Mouse (Mus musculus) liver, embryonic 15.5 days (tissue): ENCODE data around the gene Timm13. TPM values are rescaled to one million over a fixed set of nuclear protein-coding genes. Genes with fewer than 3 reads are reported as not detected.

ENCODE experiments used
- ATAC-seq: fragments of 200-750 bp; cut with Nextera tagmentation; 2 replicates; pipeline ENCODE4 v1.8.0; 2017; ENCODE audit warnings: moderate number of reproducible peaks, mild to moderate bottlenecking, moderate library complexity; ENCODE audit not compliant: insufficient read depth
- H3K27ac ChIP-seq: fragments of 300-500 bp; sonication (generic); replicated peaks from 2 replicates; pipeline ENCODE4 v1.5.1; 2015; ENCODE audit warnings: mild to moderate bottlenecking, inconsistent platforms
- H3K27me3 ChIP-seq: fragments of 300-500 bp; sonication (generic); 2 replicates; pipeline ENCODE4 v1.6.1; 2015; ENCODE audit warnings: mild to moderate bottlenecking, inconsistent platforms
- H3K36me3 ChIP-seq: fragments of 300-500 bp; sonication (generic); replicated peaks from 2 replicates; pipeline ENCODE4 v1.6.1; 2015; ENCODE audit warnings: moderate library complexity, mild to moderate bottlenecking, inconsistent platforms
- H3K4me1 ChIP-seq: fragments of 300-500 bp; sonication (generic); replicated peaks from 2 replicates; pipeline ENCODE4 v1.6.1; 2015; ENCODE audit warnings: inconsistent platforms
- H3K4me2 ChIP-seq: fragments of 300-500 bp; sonication (generic); 2 replicates; pipeline ENCODE4 v1.6.1; 2015; ENCODE audit warnings: moderate library complexity, mild to moderate bottlenecking, inconsistent platforms
- H3K4me3 ChIP-seq: fragments of 300-500 bp; sonication (generic); replicated peaks from 2 replicates; pipeline ENCODE4 v1.5.1; 2015; ENCODE audit warnings: mild to moderate bottlenecking, inconsistent platforms
- H3K9ac ChIP-seq: fragments of 300-500 bp; sonication (generic); 2 replicates; pipeline ENCODE4 v1.6.1; 2015; ENCODE audit warnings: moderate library complexity, mild to moderate bottlenecking, inconsistent platforms
- H3K9me3 ChIP-seq: fragments of 300-500 bp; sonication (generic); replicated peaks from 2 replicates; pipeline ENCODE4 v1.6.1; 2016; ENCODE audit warnings: inconsistent platforms
- WGBS: fragments of 180-500 bp; shearing (Covaris S2); methylation state at CpG from one replicate; pipeline ENCODE4 v1.1.7; 2015; ENCODE audit warnings: mixed read lengths; ENCODE audit not compliant: insufficient replicate concordance; 5-methylcytosine and 5-hydroxymethylcytosine counted together
- polyA plus RNA-seq: library from polyadenylated mRNA; unstranded; fragments of >200 nt; fragmentation: Nextera tagmentation; extraction: Ambion mirVana; gene quantifications from 2 replicates; pipeline ENCODE4 v1.2.1, GENCODE M21; 2015

Gene Timm13
- polyA plus RNA-seq, 1 experiment from 2014 or later = 165 TPM

DNA sequence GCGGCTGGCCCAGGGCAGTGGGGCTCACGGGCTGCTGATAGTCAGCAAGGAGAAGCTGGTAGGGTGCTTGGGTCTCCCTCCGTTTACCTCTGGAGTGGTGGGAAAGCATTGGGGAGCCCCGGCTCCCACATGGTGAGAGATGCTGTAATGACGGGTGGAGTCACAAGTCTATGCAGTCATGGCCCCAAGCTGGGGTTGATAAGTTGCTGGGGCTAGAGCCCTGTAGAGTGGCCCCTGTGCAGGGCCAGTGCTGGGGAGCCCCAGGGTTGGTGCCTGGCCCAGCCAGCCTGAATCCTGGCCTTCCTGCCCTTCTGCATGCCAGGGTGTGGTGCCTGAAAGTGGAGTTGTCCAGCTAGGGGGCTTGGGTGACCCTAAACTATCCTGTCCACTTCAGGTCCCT, 38.5 kb downstream of the Timm13 start:
- ATAC-seq = peak; percentile 19; the same call in 1 of the 2 replicates
- peak overlapping the region; percentile 55 for H3K4me2 ChIP-seq
- 65% methylated on average over 5 of the region's 5 CpGs for WGBS
- H3K9me3 ChIP-seq = no peaks in the 10 kb centered on the region
- peaks cover 71% of the 10 kb centered on the region for H3K4me1 ChIP-seq
- peaks cover 70% of the 10 kb centered on the region for H3K36me3 ChIP-seq
- peak overlapping the region; percentile 50; the same call in 1 of the 2 replicates for H3K9ac ChIP-seq
- H3K27ac ChIP-seq = peak overlapping the region; percentile 90
- H3K4me3 ChIP-seq = peak overlapping the region; percentile 20
- H3K27me3 ChIP-seq = no peaks in the 10 kb centered on the region

DNA sequence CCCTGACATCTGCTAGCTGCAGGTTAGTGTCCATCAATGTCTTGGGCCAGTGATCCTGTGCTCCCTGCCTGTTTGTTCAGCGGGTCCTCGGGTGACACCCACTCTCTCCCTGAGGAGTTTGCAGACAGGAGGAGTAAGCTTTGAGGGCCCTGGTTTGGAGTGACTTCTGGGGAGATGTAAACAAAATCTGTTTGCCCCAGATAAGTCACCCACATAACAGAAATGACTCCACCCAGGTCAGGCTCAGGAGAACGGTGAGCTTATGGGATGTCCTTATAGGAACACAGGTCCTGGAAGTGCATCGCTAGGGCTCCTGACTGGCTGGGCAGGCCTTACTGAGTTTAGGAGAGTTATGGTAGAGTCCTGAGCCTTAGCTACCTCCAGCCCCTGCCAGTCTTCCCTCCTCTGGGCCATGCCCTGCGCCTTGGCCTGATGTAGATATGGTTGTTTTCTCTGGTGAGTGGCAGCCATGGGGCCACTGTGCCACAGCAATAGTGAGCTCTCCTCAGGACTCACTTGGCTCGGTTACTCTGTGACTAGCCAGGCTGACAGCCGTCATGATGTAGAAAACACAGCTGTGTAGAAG, 42.3 kb downstream of the Timm13 start:
- Histone ChIP-seq H3K36me3 (peaks cover 35% of the 10 kb centered on the region), H3K4me1 (peaks cover 94% of the 10 kb centered on the region), H3K4me2 (peak overlapping the region; percentile 93), H3K4me3 (peak overlapping the region; percentile 96), H3K9me3 (no peaks in the 10 kb centered on the region), H3K27ac (peak overlapping the region; percentile 99), H3K27me3 (no peaks in the 10 kb centered on the region), H3K9ac (peak overlapping the region; percentile 95)
- peak; percentile 86 for ATAC-seq
- 15% methylated on average over 7 of the region's 7 CpGs for WGBS

DNA sequence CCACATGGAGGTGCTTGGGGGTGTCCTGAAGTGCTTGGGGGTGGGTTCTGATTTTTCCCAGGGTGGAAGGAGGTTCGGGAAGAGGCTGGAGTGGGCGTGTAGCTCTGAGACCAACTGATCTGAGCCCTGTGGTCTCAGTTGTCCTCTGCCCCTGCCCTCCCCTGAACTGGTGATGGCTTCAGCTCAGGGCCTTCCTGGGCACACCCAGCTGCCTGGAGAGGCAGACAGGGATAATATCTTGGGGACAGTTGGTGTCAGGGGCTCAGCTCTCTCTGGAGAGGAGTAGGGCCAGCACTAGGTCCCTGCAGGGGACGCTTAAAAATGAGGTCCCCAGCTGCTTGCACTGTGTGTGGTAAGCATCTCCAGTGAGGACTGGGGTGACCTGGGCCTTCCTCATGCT, 42.9 kb downstream of the Timm13 start:
- peaks cover 35% of the 10 kb centered on the region for H3K36me3 ChIP-seq
- WGBS = 19% methylated on average over 3 of the region's 3 CpGs
- ATAC-seq = peak; percentile 80
- H3K4me1 ChIP-seq = peaks cover 93% of the 10 kb centered on the region
- H3K4me2 ChIP-seq = peak overlapping the region; percentile 93
- H3K27ac ChIP-seq = peak overlapping the region; percentile 99
- no peaks in the 10 kb centered on the region for H3K27me3 ChIP-seq
- no peaks in the 10 kb centered on the region for H3K9me3 ChIP-seq
- peak overlapping the region; percentile 95 for H3K9ac ChIP-seq
- H3K4me3 ChIP-seq = peak overlapping the region; percentile 96

DNA sequence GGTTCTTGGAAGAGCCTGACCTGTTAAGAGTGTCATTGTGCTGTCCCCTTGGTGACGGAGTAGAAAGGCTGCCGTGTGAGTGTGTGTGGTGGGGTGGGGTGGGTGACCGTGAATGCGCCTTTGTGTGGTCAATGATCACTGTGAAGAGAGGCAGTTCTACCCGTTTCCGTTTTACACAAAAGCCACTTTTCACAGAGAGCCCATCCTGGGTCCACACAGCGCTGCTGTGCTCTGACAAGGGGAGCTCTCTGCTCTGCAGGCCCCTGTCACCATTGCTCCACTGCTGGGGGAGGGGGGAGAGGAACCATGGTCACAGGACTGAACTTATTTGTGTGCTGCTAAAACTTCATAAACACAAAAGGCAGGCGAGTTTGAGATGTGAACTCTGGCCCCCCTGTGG, 43.4 kb downstream of the Timm13 start:
- Histone ChIP-seq H3K9ac (peak overlapping the region; percentile 95), H3K9me3 (no peaks in the 10 kb centered on the region), H3K4me2 (peak overlapping the region; percentile 93), H3K4me3 (peak overlapping the region; percentile 96), H3K4me1 (peaks cover 91% of the 10 kb centered on the region), H3K36me3 (peaks cover 33% of the 10 kb centered on the region), H3K27ac (peak overlapping the region; percentile 99), H3K27me3 (no peaks in the 10 kb centered on the region)
- ATAC-seq = no peak
- WGBS = 28% methylated on average over 8 of the region's 8 CpGs

GRCm38 (mm10) chr10:80856908-80857307, 43.9 kb downstream of the Timm13 start:
- Histone ChIP-seq H3K9ac (peak overlapping the region; percentile 95), H3K4me3 (peak overlapping the region; percentile 96), H3K4me2 (peak overlapping the region; percentile 93), H3K4me1 (peaks cover 91% of the 10 kb centered on the region), H3K27ac (peak overlapping the region; percentile 99), H3K36me3 (peaks cover 33% of the 10 kb centered on the region), H3K9me3 (no peaks in the 10 kb centered on the region), H3K27me3 (no peaks in the 10 kb centered on the region)
- ATAC-seq = peak; percentile 32
- 31% methylated on average over 5 of the region's 5 CpGs for WGBS

DNA sequence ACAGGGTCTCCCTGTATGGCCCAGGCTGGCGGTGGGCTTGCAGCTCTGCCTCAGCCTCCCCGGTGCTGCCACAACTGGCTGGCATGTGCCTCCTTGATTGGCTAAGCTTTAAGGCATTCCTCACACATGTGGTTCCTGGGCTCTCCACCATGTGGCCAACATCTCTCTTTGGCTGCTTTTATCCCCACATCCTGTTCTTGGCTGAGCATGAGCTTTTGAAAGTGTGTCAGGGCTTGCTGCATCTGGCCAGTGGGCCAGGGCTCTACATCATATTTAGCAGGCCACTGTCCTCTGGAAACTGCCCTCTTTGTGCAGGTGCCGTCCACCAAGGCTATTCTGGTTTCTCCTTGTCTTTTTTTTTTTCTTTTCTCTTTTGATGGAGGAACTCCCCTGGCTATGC, 44.5 kb downstream of the Timm13 start:
- Histone ChIP-seq H3K9me3 (no peaks in the 10 kb centered on the region), H3K36me3 (peaks cover 33% of the 10 kb centered on the region), H3K27ac (peak overlapping the region; percentile 99), H3K27me3 (no peaks in the 10 kb centered on the region), H3K4me1 (peaks cover 84% of the 10 kb centered on the region), H3K4me3 (peak overlapping the region; percentile 96), H3K9ac (peak overlapping the region; percentile 95), H3K4me2 (peak overlapping the region; percentile 93)
- no peak for ATAC-seq
- 30% methylated on average over 3 of the region's 3 CpGs for WGBS

GRCm38 (mm10) chr10:80855749-80856073, 45.1 kb downstream of the Timm13 start:
- Histone ChIP-seq H3K27ac (peak overlapping the region; percentile 99), H3K36me3 (peaks cover 33% of the 10 kb centered on the region), H3K4me2 (peak overlapping the region; percentile 93), H3K27me3 (no peaks in the 10 kb centered on the region), H3K4me3 (peak overlapping the region; percentile 96), H3K9ac (peak overlapping the region; percentile 95), H3K9me3 (no peaks in the 10 kb centered on the region), H3K4me1 (peaks cover 82% of the 10 kb centered on the region)
- no peak for ATAC-seq
- WGBS = 7% methylated on average over 11 of the region's 11 CpGs

DNA sequence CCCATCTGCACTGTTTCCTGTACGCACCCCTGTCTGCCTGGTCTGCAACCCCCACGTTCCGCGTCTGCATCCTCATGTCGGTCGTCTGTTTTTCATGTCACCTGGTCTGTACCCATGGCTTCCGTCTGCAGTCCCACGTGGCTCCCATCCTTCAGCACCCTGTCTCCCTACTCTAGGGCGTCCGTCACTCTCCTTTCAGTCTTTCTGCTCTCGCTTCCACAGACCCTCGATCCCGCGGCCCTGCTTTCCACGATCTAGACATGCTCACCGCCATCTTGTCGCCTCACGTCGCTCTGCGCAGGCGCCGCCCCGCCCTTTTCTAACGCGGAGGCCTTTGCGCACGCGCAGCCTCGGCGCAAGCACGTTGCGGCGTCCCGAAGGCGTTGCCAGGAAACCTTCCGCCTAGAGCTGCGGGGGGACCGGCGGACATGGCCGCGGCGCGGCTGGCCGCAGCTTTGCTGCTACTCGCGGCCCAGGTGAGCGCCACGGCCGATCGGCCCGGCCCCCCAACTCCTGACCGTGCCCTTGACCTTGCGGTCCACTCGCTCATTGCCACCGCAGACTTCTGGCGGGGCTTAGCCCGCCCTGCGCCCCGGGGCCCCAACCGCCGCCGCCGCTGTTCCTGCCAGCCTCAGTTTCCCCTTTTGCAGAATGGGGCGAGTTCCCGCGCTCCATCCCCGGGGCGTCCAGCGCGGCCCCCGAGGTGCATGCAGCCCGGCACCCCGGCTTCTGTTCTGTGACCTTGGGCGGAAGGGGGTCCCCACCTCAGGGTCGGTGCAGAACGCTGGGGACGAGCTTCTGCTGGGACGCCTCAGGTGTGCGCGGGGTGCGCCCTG, 45.6 kb downstream of the Timm13 start, which contains the start of the genes Lsm7 and Sppl2b:
Gene Lsm7 (minus strand): TSS at position 297 of the 836 bp plus-strand sequence.
Gene Sppl2b (plus strand): TSS at position 363 of the 836 bp plus-strand sequence.
- H3K9ac ChIP-seq = peak within 1 kb of the TSS; percentile 95
- peak within 1 kb of the TSS; percentile 96 for H3K4me3 ChIP-seq
- H3K4me2 ChIP-seq = peak within 1 kb of the TSS; percentile 93
- H3K36me3 ChIP-seq = peaks cover 29% of the 10 kb centered on the region
- H3K4me1 ChIP-seq = peaks cover 80% of the 10 kb centered on the region
- under 1% methylated on average over 81 of the region's 81 CpGs for WGBS
- H3K27ac ChIP-seq = peak within 1 kb of the TSS; percentile 99
- ATAC-seq = peak; percentile 11
- H3K9me3 ChIP-seq = no peaks in the 10 kb centered on the region
- no peaks in the 10 kb centered on the region for H3K27me3 ChIP-seq

Other genes with a start within 250 kb of the Timm13 start
- gene Btbd2, start 243.9 kb downstream of the Timm13 start, polyA plus RNA-seq = 14.4 and 15.9 TPM in 2 replicates
- gene Mknk2, start 222.9 kb downstream of the Timm13 start, polyA plus RNA-seq = 74.9 and 84.6 TPM in 2 replicates
- 28.0 and 31.6 TPM in 2 replicates for gene Mob3a, start 199.0 kb downstream of the Timm13 start, polyA plus RNA-seq
- 7.1 and 8.1 TPM in 2 replicates for gene Izumo4, start 198.8 kb downstream of the Timm13 start, polyA plus RNA-seq
- 20.2 and 21.8 TPM in 2 replicates for gene Ap3d1, start 158.7 kb downstream of the Timm13 start, polyA plus RNA-seq
- gene Dot1l, start 145.8 kb downstream of the Timm13 start, polyA plus RNA-seq = 8.1 and 9.3 TPM in 2 replicates
- gene Sf3a2, start 102.8 kb downstream of the Timm13 start, polyA plus RNA-seq = 31.3 and 32.8 TPM in 2 replicates
- gene Plekhj1, start 102.3 kb downstream of the Timm13 start, polyA plus RNA-seq = 73.6 and 83.0 TPM in 2 replicates
- 0.10 and 0.12 TPM in 2 replicates for gene Amh, start 95.7 kb downstream of the Timm13 start, polyA plus RNA-seq
- 0.97 and 1.3 TPM in 2 replicates for gene Jsrp1, start 87.5 kb downstream of the Timm13 start, polyA plus RNA-seq
- gene Oaz1, start 74.3 kb downstream of the Timm13 start, polyA plus RNA-seq = 1,470 and 1,719 TPM in 2 replicates
- gene Lingo3, start 56.9 kb downstream of the Timm13 start, polyA plus RNA-seq = not detected in 2 replicates
- gene Lsm7, start 45.8 kb downstream of the Timm13 start, polyA plus RNA-seq = 115 TPM in 2 replicates
- 63.9 and 69.6 TPM in 2 replicates for gene Sppl2b, start 45.7 kb downstream of the Timm13 start, polyA plus RNA-seq
- 0.05 TPM in 1 of 2 replicates, not detected in the other for gene Tmprss9, start 29.1 kb downstream of the Timm13 start, polyA plus RNA-seq
- 11.0 and 12.4 TPM in 2 replicates for gene Lmnb2, start 17.3 kb upstream of the Timm13 start, polyA plus RNA-seq
- gene Gadd45b, start 29.1 kb upstream of the Timm13 start, polyA plus RNA-seq = 3.8 and 4.0 TPM in 2 replicates
- 0.36 and 0.41 TPM in 2 replicates for gene Gng7, start 114.0 kb upstream of the Timm13 start, polyA plus RNA-seq
- 0.07 TPM in 1 of 2 replicates, not detected in the other for gene Diras1, start 124.7 kb upstream of the Timm13 start, polyA plus RNA-seq
- 5.6 and 6.5 TPM in 2 replicates for gene Slc39a3, start 136.5 kb upstream of the Timm13 start, polyA plus RNA-seq
- gene Sgta, start 159.2 kb upstream of the Timm13 start, polyA plus RNA-seq = 57.0 and 62.9 TPM in 2 replicates
- gene Thop1, start 169.1 kb upstream of the Timm13 start, polyA plus RNA-seq = 19.4 and 21.1 TPM in 2 replicates
- gene Creb3l3, start 197.9 kb upstream of the Timm13 start, polyA plus RNA-seq = 32.9 and 36.3 TPM in 2 replicates
- 111 and 117 TPM in 2 replicates for gene Map2k2, start 204.9 kb upstream of the Timm13 start, polyA plus RNA-seq
- gene Zbtb7a, start 234.3 kb upstream of the Timm13 start, polyA plus RNA-seq = 47.6 and 56.9 TPM in 2 replicates